Mouse (Mus musculus): ENCODE data around the gene Wdr31.

DNA sequence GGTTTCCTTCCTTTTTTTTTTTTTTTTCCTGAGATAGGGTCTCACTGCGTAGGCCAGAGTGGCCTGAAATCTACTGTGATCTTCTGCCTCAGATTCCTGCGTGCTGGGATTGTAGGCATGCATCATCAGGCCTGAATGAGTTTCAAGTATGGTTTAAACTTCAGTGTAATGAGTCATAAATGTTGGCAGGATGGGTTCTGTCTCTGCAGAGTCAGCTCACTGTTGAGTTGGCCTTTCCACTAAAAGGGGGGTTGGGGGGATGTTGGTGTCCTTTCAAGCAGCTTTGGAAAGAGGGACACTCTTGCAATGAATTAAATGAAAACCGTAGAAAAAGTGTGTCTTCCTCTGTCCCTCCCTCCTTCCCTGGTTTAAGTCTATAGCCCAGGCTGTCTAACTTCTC, 71.7 kb downstream of the Wdr31 start:
- no peak for TF ChIP-seq CTCF (IDR thresholded peaks at IDR 0.05; ENCODE audit: extremely low read depth, insufficient read length, insufficient replicate concordance, low read depth, low read length)
- no peak for TF ChIP-seq POLR2A (IDR thresholded peaks at IDR 0.05; ENCODE audit: low read depth, low read length)

Data from small intestine, adult 2 months (tissue).